Mouse (Mus musculus) midbrain, embryonic 12.5 days (tissue): Measurements from ENCODE around the gene Fhdc1. TPM values are rescaled to one million over a fixed set of nuclear protein-coding genes. Genes with fewer than 3 reads are reported as not detected.

Experiments
- ATAC-seq: fragments of 200-750 bp; cut with Nextera tagmentation; 2 replicates; pipeline ENCODE4 v1.8.0; 2017; ENCODE audit warnings: low read depth, moderate TSS enrichment, moderate library complexity; ENCODE audit not compliant: low FRiP score
- H3K27ac ChIP-seq: fragments of 300-500 bp; sonication (generic); replicated peaks from 2 replicates; pipeline ENCODE4 v1.5.1; 2016; ENCODE audit warnings: mild to moderate bottlenecking
- H3K27me3 ChIP-seq: fragments of 300-500 bp; sonication (generic); 2 replicates; pipeline ENCODE4 v1.6.1; 2016; ENCODE audit warnings: mild to moderate bottlenecking
- H3K36me3 ChIP-seq: fragments of 300-500 bp; sonication (generic); 2 replicates; pipeline ENCODE4 v1.6.1; 2016
- H3K4me1 ChIP-seq: fragments of 300-500 bp; sonication (generic); 2 replicates; pipeline ENCODE4 v1.6.1; 2016
- H3K4me2 ChIP-seq: fragments of 300-500 bp; sonication (generic); replicated peaks from 2 replicates; pipeline ENCODE4 v1.6.1; 2016; ENCODE audit warnings: mild to moderate bottlenecking, moderate library complexity
- H3K4me3 ChIP-seq: fragments of 300-500 bp; sonication (generic); 2 replicates; pipeline ENCODE4 v1.5.1; 2016; ENCODE audit warnings: mild to moderate bottlenecking
- H3K9ac ChIP-seq: fragments of 300-500 bp; sonication (generic); replicated peaks from 2 replicates; pipeline ENCODE4 v1.6.1; 2016; ENCODE audit warnings: mild to moderate bottlenecking, moderate library complexity
- H3K9me3 ChIP-seq: fragments of 300-500 bp; sonication (generic); 2 replicates; pipeline ENCODE4 v1.6.1; 2016; ENCODE audit warnings: mild to moderate bottlenecking
- WGBS: fragments of 180-500 bp; shearing (Covaris S2); methylation state at CpG from one replicate; pipeline ENCODE4 v1.1.7; 2016; 5-methylcytosine and 5-hydroxymethylcytosine counted together
- polyA plus RNA-seq: library from polyadenylated mRNA; unstranded; fragments of >200 nt; fragmentation: Nextera tagmentation; extraction: Ambion mirVana; gene quantifications from 2 replicates; pipeline ENCODE4 v1.2.1, GENCODE M21; 2016

The Fhdc1 gene
- polyA plus RNA-seq, 1 experiment from 2014 or later = 4.9 TPM

- H3K9me3 ChIP-seq = no peaks in the 10 kb centered on the region
- no peaks in the 10 kb centered on the region for H3K4me1 ChIP-seq
- no peak for ATAC-seq
- no peak overlapping the region for H3K9ac ChIP-seq
- H3K27me3 ChIP-seq = no peaks in the 10 kb centered on the region
- WGBS = 86% methylated on average over 8 of the region's 8 CpGs
- H3K36me3 ChIP-seq = no peaks in the 10 kb centered on the region
- H3K27ac ChIP-seq = no peak overlapping the region
- no peak overlapping the region for H3K4me2 ChIP-seq
- no peak overlapping the region for H3K4me3 ChIP-seq
Measured at GRCm38 (mm10) chr3:84394841-84395447, 85.3 kb downstream of the Fhdc1 start.

Other genes starting within 250 kb of the Fhdc1 start
- 176 and 184 TPM in 2 replicates for gene Trim2, start 173.6 kb downstream of the Fhdc1 start, polyA plus RNA-seq
- 29.7 and 30.2 TPM in 2 replicates for gene Arfip1, start 102.2 kb upstream of the Fhdc1 start, polyA plus RNA-seq
- not detected in 2 replicates for gene Tigd4, start 113.1 kb upstream of the Fhdc1 start, polyA plus RNA-seq
- gene Tmem154, start 185.8 kb upstream of the Fhdc1 start, polyA plus RNA-seq = 0.26 and 0.40 TPM in 2 replicates